Mouse (Mus musculus) cerebellum, adult 18-20 months (tissue): ENCODE results near the gene Tmsb15l.
"Not testable (repeated sequence)": the region's sequence is repeated elsewhere in the genome, so short reads cannot be mapped to it uniquely, and the experiment has no call there.

Experiments used
- DNase-seq, 2 experiments: peaks; one replicate each; pipeline ENCODE4 v3.0.0; 2021

The Tmsb15l gene

DNA sequence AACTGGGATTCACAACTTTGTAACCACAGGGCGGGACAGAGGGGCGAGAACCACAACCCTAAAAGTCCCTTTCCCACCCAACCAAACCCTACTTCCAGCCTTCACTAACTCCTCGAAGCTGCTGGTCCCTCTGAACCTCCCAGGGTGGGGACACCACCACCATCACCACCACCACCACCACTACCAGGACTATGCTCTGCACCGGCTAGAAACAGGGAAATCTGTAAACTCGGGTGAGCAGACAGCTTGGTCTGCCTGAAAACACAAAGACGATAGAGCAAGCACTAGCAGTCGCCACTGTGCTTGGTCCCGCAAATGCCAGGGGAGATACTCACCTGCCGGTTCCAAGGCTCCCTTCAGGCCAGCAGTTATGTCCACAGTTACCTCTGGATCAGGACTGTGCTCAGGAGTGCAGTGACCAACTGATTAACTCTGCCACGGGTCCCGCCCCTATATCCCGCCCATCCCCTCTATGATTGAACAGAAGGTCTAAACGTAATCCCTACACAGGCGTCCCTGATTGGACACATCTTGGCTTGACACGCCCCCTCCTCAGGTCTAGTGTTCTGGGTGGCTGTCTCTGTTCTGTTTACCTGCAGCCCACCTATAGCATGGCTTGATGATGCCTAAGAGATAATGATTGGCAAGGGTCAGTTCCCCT is at the start of gene Tmsb15l, which contains the start of gene Tmsb15b1:
TSS of gene Tmsb15l (minus strand) at position 446 of the 661 bp plus-strand sequence.
TSS of gene Tmsb15b1 (minus strand) at position 451 of the 661 bp plus-strand sequence.
- peak; percentile 39 to 90 for DNase-seq

DNA sequence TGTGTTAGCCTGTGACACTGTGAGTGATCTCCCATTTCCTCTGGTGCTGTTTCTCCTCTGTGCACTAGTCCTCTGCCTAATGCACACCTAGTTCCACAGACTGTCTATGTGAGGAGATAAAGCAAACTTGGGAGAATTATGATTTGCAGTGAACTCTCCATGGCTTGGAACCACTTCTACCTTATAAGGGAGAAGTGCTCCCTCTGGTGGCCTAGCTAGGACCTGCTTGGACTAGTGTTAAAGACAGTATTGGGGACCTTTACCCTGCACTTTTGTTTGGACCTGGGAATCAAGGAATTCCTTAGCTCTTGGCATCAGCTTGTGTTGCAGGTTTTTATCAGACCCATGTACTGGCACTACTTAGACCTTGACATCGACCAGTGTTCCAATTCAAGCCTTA is 42.6 kb upstream of the Tmsb15l start:
- DNase-seq: peak; percentile 64 to 71

DNA sequence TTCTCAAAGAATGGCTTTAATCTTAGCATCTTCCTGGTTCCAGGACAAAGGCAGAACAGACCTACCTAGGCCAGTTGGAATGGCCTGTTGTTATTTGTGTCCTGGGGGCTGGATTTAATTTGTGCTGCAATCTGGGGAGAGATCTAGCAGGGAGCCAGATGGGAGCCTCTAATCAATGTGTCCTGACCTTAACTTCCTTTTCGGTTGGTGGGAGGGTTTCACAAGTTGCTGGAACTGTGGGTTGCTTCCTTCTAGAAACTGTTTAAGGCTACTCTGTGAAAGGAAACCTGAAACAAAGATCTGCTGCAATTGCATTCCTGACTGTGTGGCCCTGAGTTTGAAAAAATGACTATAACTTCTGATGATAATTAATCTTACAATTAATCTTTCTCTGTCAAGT is 41.0 kb upstream of the Tmsb15l start:
- no peak for DNase-seq

DNA sequence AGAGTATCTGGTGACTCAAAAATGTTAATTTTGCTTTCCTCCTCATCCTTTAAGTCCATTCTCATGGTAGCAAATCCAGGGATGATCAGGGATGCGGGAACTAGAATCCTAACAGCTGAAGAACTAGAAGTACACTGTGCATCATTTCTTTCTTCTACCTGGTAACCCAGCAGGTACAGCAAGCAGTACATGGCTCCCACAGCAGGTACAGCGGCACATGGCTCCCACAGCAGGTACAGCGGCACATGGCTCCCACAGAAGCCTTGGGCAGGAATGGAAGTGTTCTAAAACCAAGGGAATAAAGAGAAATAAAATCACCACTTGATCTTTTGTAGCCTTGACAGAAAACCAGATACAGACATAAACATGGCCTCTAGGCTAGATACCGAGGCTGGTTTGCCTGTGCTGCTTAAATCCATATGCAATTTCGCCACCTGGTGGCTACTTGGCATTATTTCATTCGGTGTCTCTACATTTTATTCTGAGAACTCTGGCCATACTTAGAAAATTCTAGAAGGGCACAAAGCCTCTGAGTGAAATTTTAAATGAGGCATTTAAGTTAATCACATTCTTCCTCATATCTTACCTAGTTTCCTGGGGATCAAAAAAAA is 38.5 kb upstream of the Tmsb15l start:
- peak; percentile 65 to 67 for DNase-seq

DNA sequence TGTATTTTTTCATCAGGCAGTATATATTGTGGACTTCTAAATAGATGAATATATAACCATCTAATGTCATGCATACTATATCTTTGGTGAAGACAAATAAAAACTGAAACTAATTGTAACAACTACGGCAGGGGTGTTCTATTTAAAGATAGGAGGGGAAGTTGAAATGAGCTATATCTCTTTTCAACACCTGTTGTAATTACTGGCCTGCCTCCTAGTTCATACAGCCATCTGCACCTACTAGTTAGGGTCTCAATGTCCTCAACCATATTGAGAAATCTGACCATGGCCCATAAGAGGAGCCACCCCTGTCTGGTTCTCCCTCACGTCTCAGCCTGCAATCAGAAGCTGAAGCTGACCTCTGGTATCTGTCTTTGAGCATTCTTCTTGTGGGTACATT is 19.6 kb upstream of the Tmsb15l start:
- DNase-seq: no peak

DNA sequence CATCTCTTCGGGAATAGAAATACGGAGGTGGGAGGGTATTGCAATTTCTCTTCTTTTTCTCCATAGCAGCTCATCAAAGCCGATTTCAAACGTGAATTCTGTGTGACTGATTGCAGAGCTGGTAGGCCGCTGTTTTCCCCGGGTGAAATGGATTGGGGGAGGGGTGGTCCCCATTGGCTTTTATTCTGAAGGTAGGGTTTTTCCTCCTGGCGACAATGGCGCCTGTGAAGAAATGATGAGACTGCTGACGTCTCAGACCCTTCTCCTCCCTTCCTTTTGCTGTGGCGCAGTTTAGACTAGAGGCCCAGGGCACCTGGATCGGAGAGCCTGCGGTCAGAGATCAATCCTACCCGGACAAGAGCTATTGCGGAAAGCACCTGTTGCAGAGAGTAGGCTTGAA is 17.0 kb upstream of the Tmsb15l start:
- DNase-seq: peak; percentile 32 to 48

DNA sequence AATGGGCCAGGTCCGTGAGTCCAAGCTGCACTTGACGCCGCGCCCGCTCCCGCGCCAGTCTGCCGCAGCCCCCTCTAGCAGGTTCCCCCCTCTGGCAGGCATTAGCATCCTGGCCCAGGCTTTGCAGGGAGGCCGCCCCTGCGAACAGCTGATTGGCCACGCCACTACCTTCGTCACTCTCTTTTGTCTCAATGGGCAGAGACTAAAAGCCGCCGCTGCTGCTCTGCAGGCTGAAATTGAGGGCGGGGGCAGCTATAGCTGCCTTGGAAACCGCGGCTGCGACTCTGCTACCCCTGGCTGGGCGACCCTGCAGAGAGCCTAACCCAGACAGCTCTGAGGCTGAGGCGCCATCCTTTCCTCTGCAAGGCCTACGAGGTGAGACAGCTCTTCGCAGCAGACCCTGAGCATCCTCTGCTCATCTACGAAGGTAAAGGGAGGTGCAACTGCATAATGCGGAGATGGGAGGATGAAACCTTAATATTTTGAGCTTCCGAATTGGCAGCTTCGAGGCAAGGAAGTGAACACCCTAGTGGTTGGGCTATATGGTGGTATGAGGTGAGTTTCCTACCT is 16.4 kb upstream of the Tmsb15l start, which contains the start of gene Zcchc18:
TSS of gene Zcchc18 (plus strand) at position 178 of the 570 bp plus-strand sequence.
- DNase-seq: peak; percentile 81 to 91

DNA sequence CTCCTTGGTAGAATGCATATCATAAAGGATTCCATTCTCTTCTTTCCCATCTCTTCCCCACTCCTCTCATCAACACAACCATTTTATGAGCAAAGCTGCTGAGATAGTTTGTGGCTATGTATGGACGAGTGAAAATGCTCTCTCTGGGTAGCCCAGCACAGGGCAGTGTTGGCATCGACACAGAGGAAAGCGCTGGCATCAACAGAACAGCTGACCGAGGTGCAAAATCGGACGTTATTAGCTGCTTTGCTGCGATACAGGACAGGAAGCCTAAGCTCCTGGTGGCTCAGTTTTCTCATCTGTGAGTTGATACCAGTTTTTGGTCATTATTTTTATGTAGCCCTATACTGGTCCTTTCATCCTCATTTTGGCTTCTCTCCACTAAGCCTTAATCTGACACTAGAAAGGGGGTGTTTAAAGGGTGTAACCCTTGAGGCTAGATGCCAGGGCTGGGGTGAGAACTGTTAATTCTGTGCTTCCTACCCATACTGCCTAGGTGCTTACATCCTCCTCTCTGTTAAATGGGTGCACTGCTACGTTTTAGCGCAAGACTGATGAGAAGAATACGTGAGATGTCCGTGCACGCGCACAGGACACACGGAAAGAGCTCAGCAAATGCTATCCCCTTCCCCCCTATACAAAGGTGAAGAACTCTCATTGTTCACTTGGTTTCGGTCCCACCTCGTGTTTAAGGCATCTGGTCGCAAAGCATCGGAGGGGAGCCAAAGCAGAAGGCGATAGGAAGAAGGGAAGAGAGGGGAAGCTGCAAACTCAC is 15.7 kb upstream of the Tmsb15l start:
- peak; percentile 38 to 43 for DNase-seq

DNA sequence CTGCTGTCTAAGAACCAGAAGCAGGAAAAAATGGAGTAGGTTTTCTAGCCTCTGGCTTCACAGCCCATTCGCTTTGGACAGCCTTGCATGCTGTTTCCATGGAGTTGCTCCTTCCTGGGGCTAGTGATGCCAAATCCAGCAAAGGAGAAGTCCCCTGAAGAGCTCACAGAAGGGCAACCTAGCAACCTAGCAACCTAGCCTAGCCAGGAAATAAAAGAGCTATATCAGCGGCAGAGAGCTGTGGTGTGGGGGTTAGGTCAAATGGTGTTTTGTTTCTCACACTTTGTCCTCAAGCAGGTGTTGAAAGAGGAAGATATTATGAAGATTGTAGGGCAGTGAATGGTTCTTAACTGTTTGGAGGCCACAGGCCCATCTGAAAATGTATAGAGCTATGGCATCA is 14.6 kb upstream of the Tmsb15l start:
- DNase-seq: peak in 1 of 2 experiments; percentile 14

DNA sequence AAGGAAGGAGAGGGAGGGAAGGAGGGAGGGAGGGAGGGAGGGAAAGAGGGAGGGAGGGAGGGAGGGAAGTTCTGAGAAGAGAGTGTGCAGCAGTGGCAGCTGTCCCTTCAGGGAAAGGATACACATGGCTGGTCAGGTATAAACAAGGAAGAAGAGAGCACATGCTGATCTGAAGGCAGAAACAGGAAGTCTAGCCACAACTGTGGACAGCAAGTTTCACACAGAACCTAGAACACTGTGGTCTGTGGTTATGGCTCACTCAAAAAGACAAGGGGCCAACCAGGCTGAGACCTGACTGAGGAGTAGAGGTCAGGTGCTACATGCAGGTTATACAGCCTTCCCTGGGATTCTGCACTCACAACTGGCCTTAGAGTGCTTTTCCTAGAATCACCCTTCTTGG is 9.4 kb upstream of the Tmsb15l start:
- DNase-seq: no peak

DNA sequence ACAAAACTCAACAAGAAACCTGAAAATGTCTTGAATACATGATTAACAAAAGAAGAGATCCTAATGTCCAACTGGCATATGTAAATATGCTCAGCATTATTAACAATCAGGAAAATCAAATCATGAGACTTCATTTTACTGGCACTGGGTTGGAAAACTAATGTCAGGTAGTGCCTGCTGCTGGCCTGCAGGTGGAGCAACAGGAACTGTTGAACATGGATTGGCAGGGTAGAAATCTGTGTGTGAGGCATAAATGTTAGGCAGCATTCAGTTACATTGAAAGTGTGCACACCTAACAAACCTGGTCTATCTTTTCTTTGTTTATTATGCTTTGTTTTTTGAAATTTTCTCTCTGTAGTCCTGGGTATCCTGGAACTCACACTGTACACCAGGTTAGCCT is 1.9 kb upstream of the Tmsb15l start:
- peak; percentile 37 to 54 for DNase-seq

DNA sequence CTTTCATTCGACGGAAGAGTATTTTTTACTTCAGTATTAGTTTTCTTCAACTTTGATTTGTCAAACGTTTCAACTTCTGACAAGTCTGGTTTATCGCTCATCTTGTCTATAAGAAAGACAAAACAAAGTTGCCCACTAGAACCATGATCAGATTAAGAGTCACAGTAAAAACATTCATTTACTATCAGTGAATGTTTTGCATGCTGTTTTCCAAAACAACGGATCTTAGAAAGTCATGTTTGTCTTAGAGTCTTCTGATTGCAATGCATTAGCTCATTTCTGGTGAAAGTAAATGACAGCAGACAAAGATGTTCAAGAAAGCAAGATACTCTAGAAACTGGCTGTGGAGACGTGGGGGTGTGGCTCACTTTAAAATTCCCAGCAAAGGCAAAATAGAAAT is 1.3 kb downstream of the Tmsb15l start, which contains the start of gene Tmsb15b2:
TSS of gene Tmsb15b2 (minus strand) at position 101 of the 400 bp plus-strand sequence.
- not testable (repeated sequence) for DNase-seq

DNA sequence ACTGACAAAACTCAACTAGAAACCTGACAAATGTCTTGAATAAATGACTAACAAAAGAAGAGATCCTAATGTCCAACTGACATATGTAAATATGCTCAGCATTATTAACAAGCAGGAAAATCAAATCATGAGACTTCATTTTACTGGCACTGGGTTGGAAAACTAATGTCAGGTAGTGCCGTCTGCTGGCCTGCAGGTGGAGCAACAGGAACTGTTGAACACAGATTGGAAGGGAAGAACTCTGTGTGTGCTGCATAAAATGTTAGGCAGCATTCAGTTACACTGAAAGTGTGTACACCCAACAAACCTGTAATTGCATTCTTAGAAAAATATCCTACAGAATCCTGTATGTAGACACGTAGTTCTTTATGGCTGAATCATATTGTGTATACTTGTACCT is 17.0 kb downstream of the Tmsb15l start:
- peak; percentile 44 to 55 for DNase-seq

DNA sequence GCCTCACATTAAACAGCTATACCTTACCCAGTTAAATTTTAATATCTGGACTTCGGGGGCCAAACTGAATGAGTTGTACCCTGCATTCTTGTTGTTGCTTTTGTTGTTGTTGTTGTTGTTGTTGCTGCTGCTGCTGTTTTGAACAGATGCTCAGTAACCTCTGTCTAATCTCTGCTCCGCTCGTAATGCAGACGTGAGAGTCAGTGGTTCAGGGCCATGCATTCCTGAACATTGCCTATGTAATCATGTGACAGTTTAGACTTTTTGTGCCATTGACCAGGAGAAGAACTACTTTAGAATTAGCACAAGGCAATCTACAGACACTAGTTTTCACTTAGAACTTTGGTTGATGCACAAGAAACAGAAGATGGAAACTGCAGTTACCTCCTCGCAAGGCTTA is 18.4 kb downstream of the Tmsb15l start:
- DNase-seq: not testable (repeated sequence)

DNA sequence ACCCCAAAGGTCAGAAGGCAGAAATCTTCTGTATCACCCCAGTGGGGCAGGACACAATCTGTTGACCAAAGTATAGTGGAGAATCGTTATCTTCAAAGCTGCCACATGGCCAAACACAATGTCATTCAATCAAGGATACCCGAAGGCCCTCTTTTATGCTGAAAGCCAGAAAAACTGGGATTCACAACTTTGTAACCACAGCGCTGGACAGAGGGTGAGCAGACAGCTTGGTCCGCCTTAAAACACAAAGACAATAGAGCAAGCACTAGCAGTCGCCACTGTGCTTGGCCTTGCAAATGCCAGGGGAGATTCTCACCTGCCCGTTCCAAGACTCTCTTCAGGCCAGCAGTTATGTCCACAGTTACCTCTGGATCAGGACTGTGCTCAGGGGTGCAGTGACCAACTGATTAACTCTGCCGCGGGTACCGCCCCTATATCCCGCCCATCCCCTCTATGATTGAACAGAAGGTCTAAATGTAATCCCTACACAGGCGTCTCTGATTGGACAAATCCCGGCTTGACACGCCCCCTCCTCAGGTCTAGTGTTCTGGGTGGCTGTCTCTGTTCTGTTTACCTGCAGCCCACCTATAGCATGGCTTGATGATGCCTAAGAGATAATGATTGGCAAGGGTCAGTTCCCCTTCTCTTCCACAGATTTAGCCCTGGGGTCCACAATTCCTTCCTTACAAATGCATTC is 18.9 kb downstream of the Tmsb15l start:
- DNase-seq: peak; percentile 87 to 90

DNA sequence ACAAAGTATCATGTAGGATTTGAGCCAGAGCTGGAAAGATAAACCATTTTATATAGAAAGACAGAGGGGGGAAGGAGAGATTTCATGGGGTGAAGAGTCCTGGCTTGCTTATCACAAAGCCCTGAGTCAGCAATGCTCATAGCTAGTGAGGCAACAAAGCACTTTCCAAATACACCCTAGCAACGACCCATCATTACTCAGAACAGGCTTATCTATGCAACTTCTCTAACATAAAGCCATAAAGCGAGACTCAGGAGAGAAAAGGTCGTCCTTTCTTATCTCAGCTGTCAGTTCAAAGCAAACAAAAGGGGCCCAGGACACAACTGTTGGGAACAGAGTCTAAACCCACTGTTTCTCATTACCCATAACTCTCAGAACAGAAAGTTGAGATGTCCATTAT is 38.7 kb downstream of the Tmsb15l start:
- DNase-seq: no peak

DNA sequence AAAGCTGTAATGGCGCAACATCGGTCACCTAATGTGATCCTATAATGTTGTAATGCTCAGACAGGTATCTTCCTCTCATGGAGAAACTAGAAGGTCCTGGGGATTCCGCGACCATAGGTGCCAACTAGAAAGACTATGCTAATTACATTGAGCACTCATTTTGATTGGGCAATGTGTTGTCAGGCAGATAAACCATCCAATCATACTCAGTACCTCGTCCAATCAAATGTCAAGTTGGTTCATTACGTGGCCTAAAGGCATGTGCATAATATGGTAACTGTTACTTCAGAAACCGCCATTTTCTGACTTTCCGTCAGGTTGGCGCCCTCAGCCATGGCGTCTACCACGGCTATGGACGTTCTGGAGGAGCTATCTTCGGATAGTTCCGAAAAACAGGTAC is 49.6 kb downstream of the Tmsb15l start, which contains the start of gene H2bfm:
TSS of gene H2bfm (plus strand) at position 295 of the 400 bp plus-strand sequence.
- no peak for DNase-seq

DNA sequence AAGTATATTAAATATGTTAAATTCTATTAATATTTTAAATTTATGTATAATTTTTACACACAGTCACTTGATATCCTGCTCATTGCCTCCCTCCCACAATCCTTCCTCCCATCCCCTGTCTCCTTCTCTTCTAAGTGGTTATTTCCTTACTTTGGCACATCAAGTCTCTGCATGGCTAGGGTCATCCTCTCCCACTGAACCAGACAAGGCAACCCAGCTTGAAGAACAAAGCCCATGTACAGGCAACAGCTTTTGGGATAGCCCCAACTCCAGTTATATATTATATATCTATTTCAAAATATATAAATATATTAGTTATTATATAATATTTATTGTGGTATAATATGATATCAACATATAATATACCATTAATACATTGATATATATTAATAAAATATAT is 50.8 kb downstream of the Tmsb15l start:
- DNase-seq: no peak
